ENCODE assay signal across 9 mouse cellular contexts in genomic region chr8:121438111-121438510, GRCm38 (mm10).
DNase-seq lines count a peak whose midpoint lies in the region; ATAC-seq lines count a peak whose summit lies in the region.
"Had no signal": no experiment of that assay in that cellular context is flagged by ENCODE, and none has a peak within 500 bp of the region (broad histone marks: within the 10 kb centered on the region; RNA-seq: fewer than 3 reads in every experiment).

No protein-coding gene starts in this region.

- ATAC-seq in cerebellum, adult (ENCODE audit: insufficient number of reproducible peaks, low FRiP score, low TSS enrichment) = peak; percentile 52; the same call in 1 of the 2 replicates
- ATAC-seq in megakaryocyte, adult 5-6 weeks (ENCODE audit: poor library complexity, severe bottlenecking) = no peak

- intact Hi-C loops in heart, postnatal 36 days (cut with DNase I) = no loop called here

- peak; percentile 53 for DNase-seq in heart, postnatal 4 days
- DNase-seq in heart, postnatal 36 days = no peak
- DNase-seq in ES-CJ7 (ENCODE audit: low read depth, low spot score) = peak; percentile 39
- DNase-seq in embryo, embryonic 10.5 days (ENCODE audit: low spot score) = peak; percentile 42
- DNase-seq in thymus, postnatal 25 days = no peak
- no peak for DNase-seq in c-Kit-positive CD71-positive TER-119-positive erythroid progenitor cells, embryonic 14.5 days (ENCODE audit: low spot score)
- DNase-seq: thymus, postnatal 4 days had no signal

Comparison
In these comparisons a context has a peak if more than half of its experiments do, and no peak if none do; other contexts are left out.
1. DNase-seq: peak in heart, postnatal 4 days (single experiment), ES-CJ7 (single experiment) and embryo, embryonic 10.5 days (single experiment); none in heart, postnatal 36 days (0 of 2), thymus, postnatal 25 days (single experiment) and c-Kit-positive CD71-positive TER-119-positive erythroid progenitor cells, embryonic 14.5 days (single experiment).